Mouse (Mus musculus) c-Kit-positive CD71-negative TER-119-negative erythroid progenitor cells, embryonic 14.5 days (primary cell): Measurements from ENCODE around the gene Gal.

Experiments
- DNase-seq: peaks from one replicate; pipeline ENCODE4 v3.0.0-alpha.2; 2013; ENCODE audit warnings: low read depth

Gal gene

GRCm38 (mm10) chr19:3414268-3414733, at the start of gene Gal:
Gene Gal (minus strand): TSS chr19:3414544.
- no peak for DNase-seq

GRCm38 (mm10) chr19:3459986-3460385, 45.6 kb upstream of the Gal start:
- DNase-seq, result no peak

- DNase-seq, result no peak
These were observed 44.2 kb upstream of the Gal start for GRCm38 (mm10) chr19:3458331-3459099.

GRCm38 (mm10) chr19:3457700-3458099, 43.4 kb upstream of the Gal start:
- no peak for DNase-seq

GRCm38 (mm10) chr19:3451649-3452048, 37.3 kb upstream of the Gal start:
- peak; percentile 16 for DNase-seq

GRCm38 (mm10) chr19:3451170-3451569, 36.8 kb upstream of the Gal start:
- peak; percentile 48 for DNase-seq

GRCm38 (mm10) chr19:3450714-3451113, 36.4 kb upstream of the Gal start:
- no peak for DNase-seq

- DNase-seq, result no peak
These were observed 34.9 kb upstream of the Gal start for GRCm38 (mm10) chr19:3449248-3449647.

- DNase-seq, result no peak
These were observed 33.0 kb upstream of the Gal start for GRCm38 (mm10) chr19:3447348-3447747.

GRCm38 (mm10) chr19:3441092-3441491, 26.7 kb upstream of the Gal start:
- no peak for DNase-seq

GRCm38 (mm10) chr19:3440667-3441066, 26.3 kb upstream of the Gal start:
- DNase-seq, result no peak

GRCm38 (mm10) chr19:3437980-3438379, 23.6 kb upstream of the Gal start:
- DNase-seq, result no peak

- peak; percentile 47 for DNase-seq
These were observed 22.5 kb upstream of the Gal start for GRCm38 (mm10) chr19:3436840-3437239.

GRCm38 (mm10) chr19:3435824-3436223, 21.5 kb upstream of the Gal start:
- no peak for DNase-seq

- no peak for DNase-seq
These were observed 20.3 kb upstream of the Gal start for GRCm38 (mm10) chr19:3434641-3435040.

GRCm38 (mm10) chr19:3434124-3434523, 19.8 kb upstream of the Gal start:
- DNase-seq, result no peak

GRCm38 (mm10) chr19:3431969-3432368, 17.6 kb upstream of the Gal start:
- DNase-seq, result no peak

GRCm38 (mm10) chr19:3431066-3431465, 16.7 kb upstream of the Gal start:
- no peak for DNase-seq

- DNase-seq, result no peak
These were observed 14.9 kb upstream of the Gal start for GRCm38 (mm10) chr19:3429156-3429816.

- DNase-seq, result no peak
These were observed 13.9 kb upstream of the Gal start for GRCm38 (mm10) chr19:3428057-3428830.

GRCm38 (mm10) chr19:3424214-3424613, 9.9 kb upstream of the Gal start:
- DNase-seq, result no peak

GRCm38 (mm10) chr19:3422981-3423380, 8.6 kb upstream of the Gal start:
- DNase-seq, result no peak

GRCm38 (mm10) chr19:3422488-3422887, 8.1 kb upstream of the Gal start:
- no peak for DNase-seq
